Mouse (Mus musculus) hindbrain, embryonic 11.5 days (tissue): ENCODE measurements around the gene Capza2. TPM values are rescaled to one million over a fixed set of nuclear protein-coding genes. Genes with fewer than 3 reads are reported as not detected.

ENCODE experiments used
- ATAC-seq: fragments of 200-750 bp; cut with Nextera tagmentation; 2 replicates; pipeline ENCODE4 v1.8.0; 2017; ENCODE audit warnings: mild to moderate bottlenecking, moderate TSS enrichment, moderate library complexity; ENCODE audit not compliant: low FRiP score
- DNase-seq: peaks from one replicate; pipeline ENCODE4 v3.0.0-alpha.2; 2015; ENCODE audit warnings: low spot score
- H3K27ac ChIP-seq: fragments of 300-500 bp; sonication (generic); 2 replicates; pipeline ENCODE4 v1.5.1; 2014; ENCODE audit warnings: mild to moderate bottlenecking, low read depth, low read length
- H3K27me3 ChIP-seq: fragments of 300-500 bp; sonication (generic); 2 replicates; pipeline ENCODE4 v1.6.1; 2014; ENCODE audit warnings: mild to moderate bottlenecking, low read length, moderate library complexity, mixed read lengths; ENCODE audit not compliant: control insufficient read depth, insufficient read depth
- H3K36me3 ChIP-seq: fragments of 300-500 bp; sonication (generic); 2 replicates; pipeline ENCODE4 v1.6.1; 2014; ENCODE audit warnings: mild to moderate bottlenecking, low read length, moderate library complexity, mixed read lengths; ENCODE audit not compliant: control insufficient read depth, insufficient read depth
- H3K4me1 ChIP-seq: fragments of 300-500 bp; sonication (generic); replicated peaks from 2 replicates; pipeline ENCODE4 v1.6.1; 2014; ENCODE audit warnings: low read length, mixed read lengths; ENCODE audit not compliant: control insufficient read depth, insufficient read depth
- H3K4me2 ChIP-seq: fragments of 300-500 bp; sonication (generic); replicated peaks from 2 replicates; pipeline ENCODE4 v1.6.1; 2014; ENCODE audit warnings: mild to moderate bottlenecking, low read depth, low read length
- H3K4me3 ChIP-seq: fragments of 300-500 bp; sonication (generic); 2 replicates; pipeline ENCODE4 v1.5.1; 2014; ENCODE audit warnings: low read depth, low read length
- H3K9ac ChIP-seq: fragments of 300-500 bp; sonication (generic); 2 replicates; pipeline ENCODE4 v1.6.1; 2014; ENCODE audit warnings: low read depth, low read length
- H3K9me3 ChIP-seq: fragments of 300-500 bp; sonication (generic); 2 replicates; pipeline ENCODE4 v1.6.1; 2016; ENCODE audit warnings: low read length; ENCODE audit not compliant: control insufficient read depth
- WGBS: fragments of 180-500 bp; shearing (Covaris S2); extraction: QIAGEN DNeasy Blood & Tissue Kit; methylation state at CpG from one replicate; pipeline ENCODE4 v1.1.7; 2014; 5-methylcytosine and 5-hydroxymethylcytosine counted together
- polyA plus RNA-seq: library from polyadenylated mRNA; unstranded; fragments of >200 nt; fragmentation: Nextera tagmentation; extraction: Ambion mirVana; gene quantifications from 2 replicates; pipeline ENCODE4 v1.2.1, GENCODE M21; 2014

Gene Capza2
- 268 and 275 TPM in 2 replicates for polyA plus RNA-seq

DNA sequence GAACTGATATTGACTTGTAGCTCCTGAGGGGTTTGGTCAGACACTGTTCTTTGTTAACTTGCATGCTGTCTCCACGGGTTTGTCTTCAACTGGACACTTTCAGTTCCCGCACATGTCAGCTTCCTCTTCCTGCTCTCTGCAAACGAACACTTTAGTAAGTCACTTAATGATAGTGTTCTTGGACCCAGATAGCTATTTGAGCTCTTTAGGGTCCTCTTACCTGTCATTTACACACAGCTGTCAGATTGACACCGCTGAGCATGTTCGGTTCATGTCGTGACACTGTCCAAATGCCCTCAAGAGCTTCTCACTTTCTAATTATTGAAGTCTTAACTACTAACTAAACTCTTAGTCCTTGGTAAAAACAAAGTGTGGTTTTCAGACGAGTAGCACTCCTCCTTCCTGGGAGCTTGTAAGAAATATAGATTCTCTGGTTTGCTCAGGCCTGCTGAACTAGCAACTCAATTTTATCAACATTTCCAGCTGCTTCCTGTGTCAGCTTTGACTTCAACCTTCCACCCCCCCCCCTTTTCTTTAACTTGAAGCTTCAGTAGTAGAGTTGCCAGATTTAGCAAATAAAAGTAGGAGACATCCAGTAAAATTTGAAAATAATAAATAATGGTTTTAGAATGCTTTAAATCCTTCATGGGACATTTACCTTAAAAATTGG lies at the start of gene Capza2:
Capza2 (plus strand) TSS at position 620 of the 670 bp plus-strand sequence.
- H3K4me1 ChIP-seq: no peaks in the 10 kb centered on the region
- no peaks in the 10 kb centered on the region for H3K27me3 ChIP-seq
- WGBS: 83% methylated on average over 7 of the region's 7 CpGs
- ATAC-seq (no peak), DNase-seq (no peak)
- H3K4me3 ChIP-seq: peak within 1 kb of the TSS; percentile 90
- H3K9ac ChIP-seq: peak within 1 kb of the TSS; percentile 90
- H3K4me2 ChIP-seq: peak within 1 kb of the TSS; percentile 63
- no peaks in the 10 kb centered on the region for H3K9me3 ChIP-seq
- 0 out of 2 replicates have a peak, but pooled peaks cover 2% of the 10 kb centered on the region for H3K36me3 ChIP-seq
- H3K27ac ChIP-seq: peak within 1 kb of the TSS; percentile 95

DNA sequence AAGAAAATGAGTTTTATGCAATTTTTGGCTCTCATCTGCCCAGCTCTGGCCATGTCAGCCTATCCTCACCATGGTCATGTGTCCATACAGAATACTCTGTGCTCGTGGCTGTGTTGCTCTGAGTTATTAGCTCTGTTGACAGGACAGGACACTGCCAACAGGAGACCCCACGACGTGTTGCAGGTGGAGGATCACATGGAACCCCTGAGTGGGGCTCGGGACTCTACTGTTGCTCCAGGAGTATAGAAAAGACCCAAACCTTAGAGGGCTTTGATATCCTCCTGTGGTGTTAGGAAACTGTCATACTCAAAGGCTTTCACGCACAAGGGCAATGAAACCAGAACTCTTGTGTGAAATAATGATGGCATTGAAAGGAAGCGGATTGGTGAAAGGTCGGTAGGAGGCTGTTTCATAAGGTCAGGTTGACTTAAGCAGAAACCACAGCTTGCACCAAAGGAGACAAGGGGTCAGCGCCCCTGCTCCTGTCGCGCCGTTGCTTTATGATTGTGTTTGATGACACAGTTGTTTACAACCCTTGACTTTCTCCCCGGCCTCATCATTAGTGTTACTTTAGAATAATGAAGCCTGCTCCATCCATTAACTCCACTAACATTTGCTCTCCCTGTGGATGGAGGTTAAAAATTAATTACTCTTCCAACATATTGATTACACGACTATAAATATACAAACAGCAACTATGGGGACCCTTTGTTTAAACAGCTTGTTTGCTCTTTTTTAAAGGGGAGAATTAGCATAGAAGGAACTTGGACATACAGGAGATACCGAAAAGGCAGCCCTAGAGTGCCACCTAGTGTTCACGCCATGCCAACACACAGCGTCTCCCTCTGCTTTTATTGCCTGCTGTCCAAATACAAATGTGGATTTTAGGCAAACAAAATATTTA lies 46.7 kb upstream of the Capza2 start:
- no peak overlapping the region for H3K27ac ChIP-seq
- no peaks in the 10 kb centered on the region; the same call in 1 of the 2 replicates for H3K9me3 ChIP-seq
- WGBS: 30% methylated on average over 16 of the region's 16 CpGs
- peak; percentile 85 for DNase-seq
- H3K27me3 ChIP-seq: no peaks in the 10 kb centered on the region
- H3K4me2 ChIP-seq: no peak overlapping the region
- no peaks in the 10 kb centered on the region for H3K4me1 ChIP-seq
- no peak overlapping the region for H3K4me3 ChIP-seq
- no peaks in the 10 kb centered on the region for H3K36me3 ChIP-seq
- peak; percentile 79 for ATAC-seq
- H3K9ac ChIP-seq: no peak overlapping the region

DNA sequence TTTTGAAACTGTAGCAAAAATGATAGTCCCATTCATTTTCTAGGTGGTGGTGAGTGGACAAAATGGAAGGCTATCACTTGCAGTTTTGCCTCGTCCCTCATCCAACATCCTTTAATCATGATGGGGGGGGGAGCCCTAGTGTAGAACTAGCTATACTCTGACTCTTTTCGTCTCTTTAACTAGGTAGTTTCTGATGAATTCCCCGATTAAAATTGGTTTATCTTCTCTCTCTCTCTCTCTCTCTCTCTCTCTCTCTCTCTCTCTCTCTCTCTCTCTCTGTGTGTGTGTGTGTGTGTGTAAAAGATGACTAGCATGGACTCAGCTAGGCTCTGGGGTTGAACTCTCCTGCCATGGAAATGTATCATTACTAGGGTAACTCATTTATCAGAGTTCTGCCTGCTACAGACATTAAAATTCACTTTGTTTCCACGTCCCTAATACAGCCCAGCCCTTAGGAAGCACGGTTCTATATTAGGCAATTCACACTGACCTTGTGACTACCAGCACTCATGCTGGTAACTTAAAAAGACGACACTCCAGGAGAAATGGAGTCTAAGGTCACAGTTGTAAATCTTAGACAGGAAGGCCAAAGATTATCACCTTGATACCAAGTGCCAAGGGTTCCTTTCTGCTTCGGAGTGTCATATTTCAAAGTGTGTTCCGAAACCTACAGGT lies 45.9 kb upstream of the Capza2 start:
- ATAC-seq (no peak), DNase-seq (no peak)
- 57% methylated on average over 8 of the region's 8 CpGs for WGBS
- Histone ChIP-seq H3K9me3 (no peaks in the 10 kb centered on the region; the same call in 1 of the 2 replicates), H3K4me1 (no peaks in the 10 kb centered on the region), H3K27me3 (no peaks in the 10 kb centered on the region), H3K27ac (no peak overlapping the region), H3K9ac (no peak overlapping the region), H3K36me3 (no peaks in the 10 kb centered on the region), H3K4me3 (no peak overlapping the region), H3K4me2 (no peak overlapping the region)

DNA sequence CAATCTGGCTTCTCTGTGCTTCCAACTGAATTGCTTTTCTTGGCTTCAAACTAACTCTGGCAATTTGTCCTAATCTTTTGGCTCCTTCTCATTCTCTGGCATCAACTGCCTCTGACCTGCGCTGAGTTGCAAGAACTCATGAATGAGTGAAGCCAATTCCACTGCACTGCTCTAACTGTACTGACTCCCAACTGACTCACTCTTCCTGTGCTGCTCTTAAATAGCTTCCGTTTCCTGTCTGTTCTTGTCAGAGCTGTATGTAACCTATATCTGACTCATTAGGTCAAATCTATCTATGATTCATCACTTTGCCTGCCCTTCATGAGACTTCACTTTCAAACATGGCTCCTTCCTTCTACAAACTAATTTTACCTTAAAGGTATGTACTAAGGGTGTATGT lies 42.1 kb upstream of the Capza2 start:
- no peak overlapping the region for H3K4me2 ChIP-seq
- 86% methylated on average over 2 of the region's 2 CpGs for WGBS

GRCm38 (mm10) chr6:17595712-17596462 lies 40.1 kb upstream of the Capza2 start:
- Histone ChIP-seq H3K4me3 (no peak overlapping the region), H3K27ac (no peak overlapping the region), H3K9me3 (no peaks in the 10 kb centered on the region; the same call in 1 of the 2 replicates), H3K4me1 (no peaks in the 10 kb centered on the region), H3K9ac (no peak overlapping the region), H3K4me2 (no peak overlapping the region), H3K27me3 (no peaks in the 10 kb centered on the region), H3K36me3 (no peaks in the 10 kb centered on the region)
- whole genome bisulfite sequencing: 89% methylated on average over 11 of the region's 11 CpGs
- DNase-seq (no peak), ATAC-seq (no peak)

More for the DNA sequence above, 42.1 kb upstream of the Capza2 start:
- H3K4me3 ChIP-seq: no peak overlapping the region
- H3K9me3 ChIP-seq: no peaks in the 10 kb centered on the region; the same call in 1 of the 2 replicates
- H3K9ac ChIP-seq: no peak overlapping the region
- DNase-seq: no peak
- no peaks in the 10 kb centered on the region for H3K36me3 ChIP-seq
- no peaks in the 10 kb centered on the region for H3K4me1 ChIP-seq
- H3K27me3 ChIP-seq: no peaks in the 10 kb centered on the region
- no peak overlapping the region for H3K27ac ChIP-seq
- ATAC-seq: no peak

DNA sequence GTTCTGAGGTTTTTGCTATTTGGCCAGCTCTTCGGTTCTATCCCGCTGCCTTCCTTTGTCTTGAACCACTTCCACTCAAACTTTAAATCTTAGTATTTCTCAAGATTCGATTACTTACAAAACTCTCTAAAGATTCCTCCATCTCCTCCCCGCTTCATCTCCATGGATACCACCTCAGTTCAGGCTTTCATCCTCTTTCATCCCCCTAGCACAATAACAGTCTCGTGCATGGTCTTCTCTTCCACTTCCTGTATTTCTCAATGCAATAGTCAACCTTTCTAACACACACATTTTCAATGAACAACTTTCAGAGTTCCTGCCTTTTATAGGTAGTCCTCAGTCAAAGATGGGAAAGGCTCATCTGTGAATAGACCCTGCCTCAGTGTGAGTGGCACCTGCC lies 36.7 kb upstream of the Capza2 start:
- Histone ChIP-seq H3K4me2 (no peak overlapping the region), H3K4me3 (no peak overlapping the region), H3K27ac (no peak overlapping the region), H3K9me3 (no peaks in the 10 kb centered on the region), H3K4me1 (no peaks in the 10 kb centered on the region), H3K27me3 (no peaks in the 10 kb centered on the region), H3K9ac (no peak overlapping the region), H3K36me3 (no peaks in the 10 kb centered on the region)
- no peak for DNase-seq
- 90% methylated on average over 5 of the region's 5 CpGs for WGBS
- no peak for ATAC-seq

- ATAC-seq (no peak), DNase-seq (no peak)
- no peaks in the 10 kb centered on the region for H3K36me3 ChIP-seq
- no peaks in the 10 kb centered on the region for H3K27me3 ChIP-seq
- WGBS: 77% methylated on average over 2 of the region's 2 CpGs
- H3K4me1 ChIP-seq: no peaks in the 10 kb centered on the region
- H3K9me3 ChIP-seq: no peaks in the 10 kb centered on the region
- no peak overlapping the region for H3K27ac ChIP-seq
- no peak overlapping the region for H3K4me3 ChIP-seq
- H3K9ac ChIP-seq: no peak overlapping the region
- H3K4me2 ChIP-seq: no peak overlapping the region
Measured at GRCm38 (mm10) chr6:17601526-17601925, 34.5 kb upstream of the Capza2 start.

GRCm38 (mm10) chr6:17606915-17607314 lies 29.1 kb upstream of the Capza2 start:
- DNase-seq: no peak
- Histone ChIP-seq H3K9me3 (no peaks in the 10 kb centered on the region), H3K4me2 (no peak overlapping the region), H3K27me3 (no peaks in the 10 kb centered on the region), H3K27ac (no peak overlapping the region), H3K36me3 (no peaks in the 10 kb centered on the region), H3K4me3 (no peak overlapping the region), H3K4me1 (no peaks in the 10 kb centered on the region), H3K9ac (no peak overlapping the region)
- ATAC-seq: no peak
- WGBS: 86% methylated on average over 1 of the region's 1 CpGs
